Mouse (Mus musculus) CH12.LX (cell line): ENCODE data around the gene Wdr44.

Source experiments
- CHD2 ChIP-seq: IDR thresholded peaks from 2 replicates; pipeline ENCODE4 v1.6.1; 2011; ENCODE audit warnings: low read length, improper control_type of control experiment
- CTCF ChIP-seq, 2 experiments: IDR thresholded peaks in 1 of 2; conservative IDR thresholded peaks in 1 of 2; 2 replicates each; pipeline ENCODE4 v1.5.1; 2011 to 2012; ENCODE audit warnings: low read depth in 2 of 2, low read length in 2 of 2, improper control_type of control experiment in 1 of 2, inconsistent platforms in 1 of 2, mild to moderate bottlenecking in 1 of 2, moderate library complexity in 1 of 2
- POLR2A ChIP-seq: IDR thresholded peaks from 2 replicates; pipeline ENCODE4 v1.6.1; 2011; ENCODE audit warnings: low read depth, mild to moderate bottlenecking, improper control_type of control experiment, low read length
- TBP ChIP-seq: conservative IDR thresholded peaks from 2 replicates; pipeline ENCODE4 v1.6.1; 2011; ENCODE audit warnings: low read depth, low read length, improper control_type of control experiment
- USF1 ChIP-seq: IDR thresholded peaks from 2 replicates; pipeline ENCODE4 v1.6.1; 2014; ENCODE audit warnings: low read depth, mild to moderate bottlenecking, inconsistent platforms, low read length, improper control_type of control experiment

GRCm38 (mm10) chrX:23767849-23768248, 75.0 kb downstream of the Wdr44 start:
- no peak for TF ChIP-seq POLR2A
- TF ChIP-seq CTCF (conservative IDR thresholded peaks at IDR 0.05 in 1 of 2, IDR thresholded peaks at IDR 0.05 in 1 of 2; ENCODE audit: low read depth in 2 of 2, low read length in 2 of 2) = no peak
- no peak for TF ChIP-seq TBP
- TF ChIP-seq CHD2 = no peak
- TF ChIP-seq USF1 = no peak
